Mouse (Mus musculus): Measurements from ENCODE around the gene Spsb1.

GRCm38 (mm10) chr4:149918455-149919070 is 36.3 kb downstream of the Spsb1 start:
- no peak for TF ChIP-seq CTCF (IDR thresholded peaks at IDR 0.05; ENCODE audit: insufficient read depth, low read length)
- TF ChIP-seq POLR2A (IDR thresholded peaks at IDR 0.05; ENCODE audit: borderline replicate concordance, extremely low read depth, low read depth, low read length), result no peak

Data from lung, adult 2 months (tissue).